Mouse (Mus musculus): ENCODE data around the gene Ankrd55. TPM values are rescaled to one million over a fixed set of nuclear protein-coding genes. Genes with fewer than 3 reads are reported as not detected.

Ankrd55 gene
- total and polyA plus RNA-seq, 3 experiments: not detected

- TF ChIP-seq E2F4 (IDR thresholded peaks at IDR 0.05; ENCODE audit: borderline replicate concordance, low read depth, low read length) (no peak), UBTF (IDR thresholded peaks at IDR 0.05; ENCODE audit: borderline replicate concordance, insufficient read depth, low read depth, low read length) (no peak), CHD1 (IDR thresholded peaks at IDR 0.05; ENCODE audit: low read depth, low read length) (no peak), KAT2A (conservative IDR thresholded peaks at IDR 0.05; ENCODE audit: low read depth, low read length) (no peak), ZMIZ1 (IDR thresholded peaks at IDR 0.05; ENCODE audit: low read depth, low read length) (no peak), GABPA (IDR thresholded peaks at IDR 0.05; ENCODE audit: low read depth, low read length) (no peak), MXI1 (IDR thresholded peaks at IDR 0.05; ENCODE audit: low read depth, low read length) (no peak), MAZ (IDR thresholded peaks at IDR 0.05; ENCODE audit: low read depth, low read length) (no peak)
- Histone ChIP-seq H3K4me1 (ENCODE audit: control insufficient read depth in 1 of 2, insufficient read depth in 2 of 2, low read length in 2 of 2) (peaks cover 0 to 3% of the 10 kb centered on the region in 2 experiments; a peak in 1 of 4 replicates), H3K9me3 (replicated peaks; ENCODE audit: insufficient read depth, low read length) (no peaks in the 10 kb centered on the region), H3K79me2 (ENCODE audit: control insufficient read depth, insufficient read depth, low read length, poor library complexity) (no peaks in the 10 kb centered on the region), H3K27me3 (ENCODE audit: control insufficient read depth in 1 of 2, insufficient read depth in 2 of 2, low read length in 2 of 2) (peaks cover 0 to 5% of the 10 kb centered on the region in 2 experiments), H3K36me3 (ENCODE audit: control insufficient read depth in 1 of 2, insufficient read depth in 2 of 2, low read length in 2 of 2) (no peaks in the 10 kb centered on the region), H3K27ac (ENCODE audit: control insufficient read depth, low read depth, low read length) (no peak overlapping the region), H3K4me3 (ENCODE audit: control insufficient read depth in 1 of 2, insufficient read depth in 1 of 2, low read depth in 2 of 2, low read length in 2 of 2) (no peak overlapping the region), H3K9ac (ENCODE audit: control insufficient read depth, low read depth, low read length, poor library complexity, severe bottlenecking) (no peak overlapping the region)
- DNase-seq (ENCODE audit: low read depth, low spot score): no peak
Measured at GRCm38 (mm10) chr13:112303429-112303828, 15.2 kb downstream of the Ankrd55 start.

- H3K27ac ChIP-seq (ENCODE audit: control insufficient read depth, low read depth, low read length): no peak overlapping the region
- TF ChIP-seq ETS1 (IDR thresholded peaks at IDR 0.05; ENCODE audit: low read depth, low read length): no peak
- TF ChIP-seq USF2 (IDR thresholded peaks at IDR 0.05; ENCODE audit: borderline replicate concordance in 1 of 2, insufficient read depth in 1 of 2, low read depth in 1 of 2, low read length in 2 of 2): no peak
- no peak for TF ChIP-seq MAFK (IDR thresholded peaks at IDR 0.05; ENCODE audit: borderline replicate concordance, low read depth, low read length)
- no peak for TF ChIP-seq EP300 (IDR thresholded peaks at IDR 0.05; ENCODE audit: low read depth in 1 of 2, low read length in 2 of 2)
- no peak for TF ChIP-seq ZNF384 (IDR thresholded peaks at IDR 0.05; ENCODE audit: low read depth, low read length)
- peak; percentile 84 for TF ChIP-seq RAD21 (IDR thresholded peaks at IDR 0.05; ENCODE audit: low read depth, low read length)
- TF ChIP-seq HCFC1 (IDR thresholded peaks at IDR 0.05; ENCODE audit: low read depth, low read length): no peak
- TF ChIP-seq MEF2A (IDR thresholded peaks at IDR 0.05; ENCODE audit: extremely low read depth, insufficient replicate concordance, low read depth, low read length, poor library complexity, severe bottlenecking): no peak
- TF ChIP-seq MAZ (IDR thresholded peaks at IDR 0.05; ENCODE audit: low read depth, low read length): no peak
- TF ChIP-seq CTCF (IDR thresholded peaks at IDR 0.05 in 2 of 3, conservative IDR thresholded peaks at IDR 0.05 in 1 of 3; ENCODE audit: control insufficient read depth in 1 of 3, insufficient read depth in 1 of 3, low read depth in 2 of 3, low read length in 3 of 3, poor library complexity in 1 of 3, severe bottlenecking in 1 of 3): peak; percentile 28 to 71 (median 53)
- no peak for TF ChIP-seq MYB (IDR thresholded peaks at IDR 0.05; ENCODE audit: low read depth, low read length)
- TF ChIP-seq RCOR1 (IDR thresholded peaks at IDR 0.05; ENCODE audit: low read depth, low read length): no peak
- no peak for TF ChIP-seq NELFE (IDR thresholded peaks at IDR 0.05; ENCODE audit: low read depth, low read length)
- TF ChIP-seq E2F4 (IDR thresholded peaks at IDR 0.05; ENCODE audit: borderline replicate concordance, low read depth, low read length): no peak
- no peak for TF ChIP-seq TBP (IDR thresholded peaks at IDR 0.05; ENCODE audit: low read depth, low read length)
- TF ChIP-seq NRF1 (IDR thresholded peaks at IDR 0.05; ENCODE audit: insufficient read depth, low read depth, low read length, poor library complexity, severe bottlenecking): no peak
- TF ChIP-seq SMC3 (IDR thresholded peaks at IDR 0.05; ENCODE audit: low read depth, low read length): peak; percentile 84
- no peak for TF ChIP-seq GATA1 (IDR thresholded peaks at IDR 0.05; ENCODE audit: low read depth, low read length)
- TF ChIP-seq POLR2A (IDR thresholded peaks at IDR 0.05; ENCODE audit: control insufficient read depth in 1 of 2, insufficient read depth in 1 of 2, low read depth in 1 of 2, low read length in 2 of 2, poor library complexity in 1 of 2): no peak
- TF ChIP-seq UBTF (IDR thresholded peaks at IDR 0.05; ENCODE audit: borderline replicate concordance, insufficient read depth, low read depth, low read length): no peak
- peak; percentile 73; the same call in 1 of the 2 replicates for TF ChIP-seq ZC3H11A (IDR thresholded peaks at IDR 0.05; ENCODE audit: low read depth, low read length)
- no peak for TF ChIP-seq CHD2 (IDR thresholded peaks at IDR 0.05; ENCODE audit: low read length)
- TF ChIP-seq MAX (IDR thresholded peaks at IDR 0.05; ENCODE audit: low read length): no peak
- H3K9ac ChIP-seq (ENCODE audit: control insufficient read depth, low read depth, low read length, poor library complexity, severe bottlenecking): no peak overlapping the region
- no peaks in the 10 kb centered on the region for H3K4me1 ChIP-seq (ENCODE audit: control insufficient read depth in 1 of 2, insufficient read depth in 2 of 2, low read length in 2 of 2)
- no peaks in the 10 kb centered on the region for H3K9me3 ChIP-seq (replicated peaks; ENCODE audit: insufficient read depth, low read length)
- no peak overlapping the region for H3K4me3 ChIP-seq (ENCODE audit: control insufficient read depth in 1 of 2, insufficient read depth in 1 of 2, low read depth in 2 of 2, low read length in 2 of 2)
- H3K27me3 ChIP-seq (ENCODE audit: control insufficient read depth in 1 of 2, insufficient read depth in 2 of 2, low read length in 2 of 2): peaks cover 0 to under 1% of the 10 kb centered on the region in 2 experiments; a peak in 2 of 4 replicates
- no peaks in the 10 kb centered on the region for H3K79me2 ChIP-seq (ENCODE audit: control insufficient read depth, insufficient read depth, low read length, poor library complexity)
- DNase-seq (ENCODE audit: low read depth, low spot score): peak; percentile 54
- H3K36me3 ChIP-seq (ENCODE audit: control insufficient read depth in 1 of 2, insufficient read depth in 2 of 2, low read length in 2 of 2): no peaks in the 10 kb centered on the region
Measured at GRCm38 (mm10) chr13:112308672-112309071, 20.4 kb downstream of the Ankrd55 start.
